Mouse (Mus musculus) lung, postnatal 4 days (tissue): ENCODE data around the gene Serpinb6c.
"Not testable (repeated sequence)": the region's sequence is repeated elsewhere in the genome, so short reads cannot be mapped to it uniquely, and the experiment has no call there.

Experiments used
- DNase-seq, 2 experiments: peaks; one replicate each; pipeline ENCODE4 v3.0.0; 2021

The Serpinb6c gene

GRCm38 (mm10) chr13:33905176-33905954, at the start of gene Serpinb6c:
Serpinb6c (minus strand) TSS chr13:33905708.
- DNase-seq: no peak

- no peak for DNase-seq
Measured at GRCm38 (mm10) chr13:33952947-33953346, 47.4 kb upstream of the Serpinb6c start.

GRCm38 (mm10) chr13:33952075-33952449, 46.6 kb upstream of the Serpinb6c start:
- no peak for DNase-seq

- DNase-seq: no peak
Measured at GRCm38 (mm10) chr13:33951308-33952074, 46.0 kb upstream of the Serpinb6c start.

GRCm38 (mm10) chr13:33942212-33942779, 36.8 kb upstream of the Serpinb6c start:
- DNase-seq: peak in 1 of 2 experiments; percentile 46

- no peak for DNase-seq
Measured at GRCm38 (mm10) chr13:33941288-33941808, 35.8 kb upstream of the Serpinb6c start.

GRCm38 (mm10) chr13:33937587-33937986, 32.1 kb upstream of the Serpinb6c start:
- not testable (repeated sequence) for DNase-seq

GRCm38 (mm10) chr13:33937151-33937550, 31.6 kb upstream of the Serpinb6c start:
- DNase-seq: no peak

GRCm38 (mm10) chr13:33935465-33936181, 30.1 kb upstream of the Serpinb6c start:
- peak; percentile 69 to 76 for DNase-seq

GRCm38 (mm10) chr13:33934743-33935142, 29.2 kb upstream of the Serpinb6c start:
- DNase-seq: peak in 1 of 2 experiments; percentile 8

- DNase-seq: no peak
Measured at GRCm38 (mm10) chr13:33930912-33931311, 25.4 kb upstream of the Serpinb6c start.

- DNase-seq: no peak
Measured at GRCm38 (mm10) chr13:33930281-33930680, 24.8 kb upstream of the Serpinb6c start.

GRCm38 (mm10) chr13:33921699-33922098, 16.2 kb upstream of the Serpinb6c start:
- DNase-seq: no peak

- no peak for DNase-seq
Measured at GRCm38 (mm10) chr13:33921041-33921440, 15.5 kb upstream of the Serpinb6c start.

- DNase-seq: no peak
Measured at GRCm38 (mm10) chr13:33906821-33907220, 1.3 kb upstream of the Serpinb6c start.

GRCm38 (mm10) chr13:33903290-33903689, 2.2 kb downstream of the Serpinb6c start:
- DNase-seq: no peak

GRCm38 (mm10) chr13:33894207-33894606, 11.3 kb downstream of the Serpinb6c start:
- DNase-seq: peak in 1 of 2 experiments; percentile 26

- DNase-seq: no peak
Measured at GRCm38 (mm10) chr13:33843308-33843707, 62.2 kb downstream of the Serpinb6c start, which contains the start of gene Serpinb6e. Serpinb6e (minus strand) TSS chr13:33843408.

GRCm38 (mm10) chr13:33830751-33831150, 74.8 kb downstream of the Serpinb6c start:
- DNase-seq: no peak
